Mouse (Mus musculus) right cerebral cortex, postnatal 36 days (tissue): ENCODE measurements around the gene Rmnd1.

Experiments
- DNase-seq, 2 experiments: peaks; one replicate each; pipeline ENCODE4 v3.0.0; 2022; ENCODE audit warnings: low spot score in 2 of 2, mixed read lengths in 1 of 2

The Rmnd1 gene

GRCm38 (mm10) chr10:4354371-4355260 lies 77.6 kb downstream of the Rmnd1 start:
- no peak for DNase-seq
